Mouse (Mus musculus): ENCODE measurements around the gene Scd3. TPM values are rescaled to one million over a fixed set of nuclear protein-coding genes. Genes with fewer than 3 reads are reported as not detected.

Gene Scd3
- polyA plus RNA-seq, 1 experiment from 2014 or later: 0.28 TPM

DNA sequence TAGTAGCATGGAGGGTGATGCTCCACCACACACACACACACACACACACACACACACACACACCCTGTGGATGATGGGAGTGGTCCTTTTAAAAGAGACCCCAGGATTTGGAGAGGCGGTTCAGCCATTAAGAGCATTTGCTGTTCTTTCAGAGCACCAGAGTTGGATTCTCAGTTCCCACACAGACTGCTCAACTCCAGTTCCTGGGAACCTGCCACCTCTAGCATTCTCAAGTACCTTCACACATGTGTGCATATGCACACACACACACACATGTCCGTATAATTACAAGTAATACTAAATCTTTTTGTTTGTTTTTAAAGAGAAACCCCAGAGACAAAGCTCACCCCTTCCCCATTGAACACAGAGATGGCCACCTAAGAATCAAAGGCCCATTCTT lies 89.0 kb downstream of the Scd3 start:
- no peaks in the 10 kb centered on the region for H3K27me3 ChIP-seq (ENCODE audit: insufficient read depth, low read length)
- no peak for TF ChIP-seq CTCF (IDR thresholded peaks at IDR 0.05; ENCODE audit: low read depth)
- H3K4me2 ChIP-seq (ENCODE audit: low read length): no peak overlapping the region
- no peak for DNase-seq (ENCODE audit: low spot score)
- WGBS: 79% methylated on average over 2 of the region's 2 CpGs
- H3K9ac ChIP-seq (ENCODE audit: low read depth, low read length): no peak overlapping the region
- H3K4me1 ChIP-seq (replicated peaks; ENCODE audit: insufficient read depth, low read length): peaks cover 31% of the 10 kb centered on the region; the same call in 1 of the 2 replicates
- H3K9me3 ChIP-seq (replicated peaks; ENCODE audit: low read length): no peaks in the 10 kb centered on the region
- peaks cover 9% of the 10 kb centered on the region for H3K36me3 ChIP-seq (ENCODE audit: insufficient read depth, low read length)
- no peak overlapping the region for H3K4me3 ChIP-seq (replicated peaks; ENCODE audit: low read depth, low read length)
- H3K27ac ChIP-seq: peak overlapping the region; percentile 97; the same call in 1 of the 2 replicates
- ATAC-seq (replicated peaks; ENCODE audit: low FRiP score, low read depth): no peak

DNA sequence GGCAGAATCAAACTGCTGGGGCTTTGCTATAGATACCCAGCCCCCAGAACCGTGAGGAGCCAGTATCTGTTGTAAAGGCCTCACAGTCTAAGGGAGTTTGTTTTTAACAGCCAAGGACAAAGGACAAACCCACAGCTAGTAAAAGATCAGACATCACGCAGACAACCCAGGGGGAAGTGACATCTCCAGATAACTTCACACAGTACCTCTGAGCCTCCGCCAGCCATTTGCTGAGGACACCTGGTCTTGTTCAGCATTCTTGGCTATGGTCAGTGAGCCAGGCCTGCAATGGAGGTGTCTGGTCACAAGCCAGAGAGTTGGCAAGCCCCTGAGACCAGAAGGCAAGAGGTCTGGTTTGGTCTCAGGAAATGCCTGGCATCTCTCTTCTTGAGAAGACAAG lies 89.4 kb downstream of the Scd3 start:
- TF ChIP-seq CTCF (IDR thresholded peaks at IDR 0.05; ENCODE audit: low read depth): no peak
- peaks cover 35% of the 10 kb centered on the region; the same call in 1 of the 2 replicates for H3K4me1 ChIP-seq (replicated peaks; ENCODE audit: insufficient read depth, low read length)
- DNase-seq (ENCODE audit: low spot score): no peak
- 0 out of 2 replicates have a peak overlapping the region, but pooled peaks have one; percentile 87 for H3K4me2 ChIP-seq (ENCODE audit: low read length)
- H3K27me3 ChIP-seq (ENCODE audit: insufficient read depth, low read length): no peaks in the 10 kb centered on the region
- H3K27ac ChIP-seq: peak overlapping the region; percentile 97
- ATAC-seq (replicated peaks; ENCODE audit: low FRiP score, low read depth): no peak
- 63% methylated on average over 3 of the region's 3 CpGs for WGBS
- no peak overlapping the region for H3K4me3 ChIP-seq (replicated peaks; ENCODE audit: low read depth, low read length)
- H3K9me3 ChIP-seq (replicated peaks; ENCODE audit: low read length): no peaks in the 10 kb centered on the region
- H3K9ac ChIP-seq (ENCODE audit: low read depth, low read length): no peak overlapping the region
- H3K36me3 ChIP-seq (ENCODE audit: insufficient read depth, low read length): peaks cover 9% of the 10 kb centered on the region

DNA sequence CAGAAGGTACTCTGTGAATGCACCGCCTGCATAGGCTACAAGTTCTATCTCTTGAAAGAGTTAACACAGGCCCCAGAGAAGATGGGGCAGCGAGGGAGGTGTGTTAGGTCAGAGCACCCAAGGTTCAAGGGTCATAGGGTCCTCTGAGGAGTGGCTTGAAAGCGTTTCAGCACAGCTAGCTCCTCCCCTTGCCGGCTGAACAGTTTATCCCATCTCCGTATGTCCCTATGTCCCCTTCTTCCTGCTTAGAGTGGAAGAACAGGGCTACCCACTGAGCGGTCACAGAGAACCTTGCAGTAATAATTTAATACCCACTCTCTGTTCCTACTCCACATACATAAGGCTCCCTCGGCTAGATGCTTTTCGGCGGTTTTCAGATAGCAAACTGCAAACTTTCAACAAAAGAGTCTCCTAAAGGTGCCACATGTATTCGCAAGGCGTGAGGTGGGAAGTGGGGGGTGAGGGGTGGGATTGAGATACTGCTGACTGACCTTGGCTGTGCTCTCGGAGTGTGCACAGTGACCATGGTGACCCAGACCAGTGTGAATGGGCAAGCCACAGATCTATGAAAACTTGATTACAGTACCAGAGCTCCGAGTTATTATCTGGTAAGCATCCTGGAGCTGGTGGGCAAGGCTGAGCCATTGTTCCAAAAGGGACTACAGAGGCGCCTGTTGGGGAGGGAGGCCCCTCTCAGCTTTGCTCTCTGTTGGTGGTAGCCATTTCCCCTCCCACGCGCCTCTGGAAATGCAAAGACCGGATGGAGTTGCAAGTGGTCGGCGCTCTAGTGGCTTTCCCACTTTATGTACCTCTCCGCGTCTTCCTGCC lies 90.1 kb downstream of the Scd3 start, which contains the start of gene Scd2:
Gene Scd2 (plus strand): TSS at position 734 of the 828 bp plus-strand sequence.
- Histone ChIP-seq H3K27ac (peak within 1 kb of the TSS; percentile 97), H3K4me1 (replicated peaks; ENCODE audit: insufficient read depth, low read length) (peaks cover 41% of the 10 kb centered on the region), H3K4me3 (replicated peaks; ENCODE audit: low read depth, low read length) (peak within 1 kb of the TSS; percentile 79), H3K9me3 (replicated peaks; ENCODE audit: low read length) (no peaks in the 10 kb centered on the region), H3K9ac (ENCODE audit: low read depth, low read length) (peak within 1 kb of the TSS; percentile 77), H3K4me2 (ENCODE audit: low read length) (peak within 1 kb of the TSS; percentile 87), H3K36me3 (ENCODE audit: insufficient read depth, low read length) (peaks cover 9% of the 10 kb centered on the region), H3K27me3 (ENCODE audit: insufficient read depth, low read length) (no peaks in the 10 kb centered on the region)
- peak; percentile 7; the same call in 1 of the 2 replicates for ATAC-seq (replicated peaks; ENCODE audit: low FRiP score, low read depth)
- 4% methylated on average over 21 of the region's 21 CpGs for WGBS
- DNase-seq (ENCODE audit: low spot score): peak; percentile 70
- TF ChIP-seq CTCF (IDR thresholded peaks at IDR 0.05; ENCODE audit: low read depth): no peak

Other genes starting within 250 kb of the Scd3 start
- 82.1 and 94.2 TPM in 2 replicates for gene Cpn1, start 216.7 kb upstream of the Scd3 start, polyA plus RNA-seq (2015; fragmentation: Nextera tagmentation; extraction: Ambion mirVana)
- gene Cyp2c23, start 174.1 kb upstream of the Scd3 start, polyA plus RNA-seq (2015; fragmentation: Nextera tagmentation; extraction: Ambion mirVana): 1.1 and 1.7 TPM in 2 replicates
- gene Erlin1, start 133.5 kb upstream of the Scd3 start, polyA plus RNA-seq (2015; fragmentation: Nextera tagmentation; extraction: Ambion mirVana): 44.4 and 47.5 TPM in 2 replicates
- 43.3 and 47.5 TPM in 2 replicates for gene Chuk, start 95.8 kb upstream of the Scd3 start, polyA plus RNA-seq (2015; fragmentation: Nextera tagmentation; extraction: Ambion mirVana)
- 23.7 and 24.1 TPM in 2 replicates for gene Cwf19l1, start 67.4 kb upstream of the Scd3 start, polyA plus RNA-seq (2015; fragmentation: Nextera tagmentation; extraction: Ambion mirVana)
- gene Bloc1s2, start 56.8 kb upstream of the Scd3 start, polyA plus RNA-seq (2015; fragmentation: Nextera tagmentation; extraction: Ambion mirVana): 89.6 and 93.1 TPM in 2 replicates
- 0.08 TPM in 1 of 2 replicates, not detected in the other for gene Pkd2l1, start 10.8 kb upstream of the Scd3 start, polyA plus RNA-seq (2015; fragmentation: Nextera tagmentation; extraction: Ambion mirVana)
- 78.4 and 81.1 TPM in 2 replicates for gene Scd2, start 90.4 kb downstream of the Scd3 start, polyA plus RNA-seq (2015; fragmentation: Nextera tagmentation; extraction: Ambion mirVana)
- gene Scd4, start 129.8 kb downstream of the Scd3 start, polyA plus RNA-seq (2015; fragmentation: Nextera tagmentation; extraction: Ambion mirVana): 0.12 and 0.18 TPM in 2 replicates
- 2.0 and 2.2 TPM in 2 replicates for gene Scd1, start 204.6 kb downstream of the Scd3 start, polyA plus RNA-seq (2015; fragmentation: Nextera tagmentation; extraction: Ambion mirVana)